ENCODE assay signal across 20 mouse cellular contexts in genomic region chr1:167872028-167872427, GRCm38 (mm10).
DNase-seq lines count a peak whose midpoint lies in the region; ATAC-seq and TF ChIP-seq lines count a peak whose summit lies in the region.
"Had no signal": no experiment of that assay in that cellular context is flagged by ENCODE, and none has a peak within 500 bp of the region (broad histone marks: within the 10 kb centered on the region; RNA-seq: fewer than 3 reads in every experiment).

No protein-coding gene starts in this region.

- no peaks in the 10 kb centered on the region for H3K27me3 ChIP-seq in kidney, embryonic 14.5 days (ENCODE audit: control insufficient read depth, insufficient read depth, low read length)
- no peaks in the 10 kb centered on the region; the same call in 1 of the 2 replicates for H3K27me3 ChIP-seq in kidney, adult 2 months (replicated peaks; ENCODE audit: control insufficient read depth, insufficient read depth, low read length)
- H3K27me3 ChIP-seq in ES-Bruce4 (ENCODE audit: control insufficient read depth, insufficient read depth, low read length, poor library complexity, severe bottlenecking): no peaks in the 10 kb centered on the region
- H3K27me3 ChIP-seq: liver, embryonic 13.5 days; midbrain, embryonic 13.5 days had no signal

- no peak for TF ChIP-seq CTCF in kidney, adult 2 months (conservative IDR thresholded peaks at IDR 0.05; ENCODE audit: insufficient read depth, insufficient read length, low read depth, low read length)
- TF ChIP-seq CTCF in lung, adult 2 months (IDR thresholded peaks at IDR 0.05; ENCODE audit: insufficient read depth, low read length): 0 out of 2 replicates have a peak, but pooled peaks have one; percentile 5
- TF ChIP-seq CTCF in ES-Bruce4 (IDR thresholded peaks at IDR 0.05; ENCODE audit: low read depth, low read length): peak; percentile 39

- DNase-seq in kidney, adult 2 months: no peak
- DNase-seq in lung, adult 2 months: no peak
- DNase-seq in lung, postnatal 36 days: no peak
- DNase-seq in R1 (ENCODE audit: low read depth, low spot score): peak; percentile 13
- no peak for DNase-seq in gastrocnemius, adult 18-20 months (ENCODE audit: low spot score)
- DNase-seq: adrenal gland, postnatal 25 days; cerebellum, adult 11-12 months; cerebellum, postnatal 36 days; gastrocnemius, postnatal 36 days; layer of hippocampus, adult 9-11 months; liver, embryonic 13.5 days; thymus, postnatal 36 days had no signal

- no peaks in the 10 kb centered on the region for H3K9me3 ChIP-seq in kidney, embryonic 14.5 days (ENCODE audit: control insufficient read depth, low read length)
- H3K9me3 ChIP-seq in ES-Bruce4 (replicated peaks; ENCODE audit: control insufficient read depth, insufficient read depth, low read length, poor library complexity, severe bottlenecking): no peaks in the 10 kb centered on the region
- H3K9me3 ChIP-seq: heart, embryonic 10.5 days; liver, embryonic 13.5 days; midbrain, embryonic 13.5 days had no signal

- H3K27ac ChIP-seq in kidney, embryonic 14.5 days (ENCODE audit: low read depth, low read length): no peak overlapping the region
- H3K27ac ChIP-seq in kidney, adult 2 months (ENCODE audit: insufficient read depth, low read depth, low read length): no peak overlapping the region
- H3K27ac ChIP-seq in ES-Bruce4 (ENCODE audit: insufficient read depth, low read length): no peak overlapping the region
- H3K27ac ChIP-seq: heart, embryonic 10.5 days; liver, embryonic 13.5 days; midbrain, embryonic 13.5 days had no signal

- WGBS in kidney, embryonic 14.5 days: 78% methylated on average over 1 of the region's 1 CpGs
- 56% methylated on average over 1 of the region's 1 CpGs for WGBS in kidney, adult 2 months
- 48% methylated on average over 1 of the region's 1 CpGs for WGBS in lung, adult 2 months

- TF ChIP-seq POLR2A in kidney, adult 2 months (IDR thresholded peaks at IDR 0.05; ENCODE audit: low read depth, low read length): no peak
- no peak for TF ChIP-seq POLR2A in lung, adult 2 months (IDR thresholded peaks at IDR 0.05; ENCODE audit: borderline replicate concordance, extremely low read depth, low read depth, low read length)
- no peak for TF ChIP-seq POLR2A in ES-Bruce4 (IDR thresholded peaks at IDR 0.05; ENCODE audit: insufficient read depth, low read length)

- H3K4me2 ChIP-seq in kidney, embryonic 14.5 days (replicated peaks; ENCODE audit: low read depth, low read length): no peak overlapping the region
- H3K4me2 ChIP-seq: liver, embryonic 13.5 days; midbrain, embryonic 13.5 days had no signal

- no peak for TF ChIP-seq EP300 in ES-Bruce4 (IDR thresholded peaks at IDR 0.05; ENCODE audit: insufficient read depth, low read depth, low read length)

- no peaks in the 10 kb centered on the region; the same call in 1 of the 2 replicates for H3K4me1 ChIP-seq in kidney, embryonic 14.5 days (ENCODE audit: control insufficient read depth, insufficient read depth, low read length)
- H3K4me1 ChIP-seq in kidney, adult 2 months (ENCODE audit: control insufficient read depth, insufficient read depth, low read length): no peaks in the 10 kb centered on the region
- H3K4me1 ChIP-seq in lung, adult 2 months (ENCODE audit: control insufficient read depth, insufficient read depth, low read length): no peaks in the 10 kb centered on the region
- no peaks in the 10 kb centered on the region for H3K4me1 ChIP-seq in ES-Bruce4 (ENCODE audit: control insufficient read depth, insufficient read depth, low read length)
- H3K4me1 ChIP-seq: heart, embryonic 10.5 days; liver, embryonic 13.5 days; midbrain, embryonic 13.5 days had no signal

- no peak overlapping the region for H3K4me3 ChIP-seq in kidney, embryonic 14.5 days (ENCODE audit: low read length)
- H3K4me3 ChIP-seq in kidney, adult 2 months (ENCODE audit: insufficient read depth, low read depth, low read length): no peak overlapping the region
- H3K4me3 ChIP-seq in lung, adult 2 months (replicated peaks; ENCODE audit: extremely low read depth, low read depth, low read length): no peak overlapping the region
- H3K4me3 ChIP-seq in ES-Bruce4 (ENCODE audit: low read depth, low read length): no peak overlapping the region
- H3K4me3 ChIP-seq: erythroblast, embryonic 14.5 days; heart, embryonic 10.5 days; liver, embryonic 13.5 days; midbrain, embryonic 13.5 days; myocyte had no signal

- no peak overlapping the region for H3K9ac ChIP-seq in kidney, embryonic 14.5 days (ENCODE audit: low read depth, low read length)
- no peak overlapping the region for H3K9ac ChIP-seq in ES-Bruce4 (ENCODE audit: low read depth, poor library complexity, severe bottlenecking)
- H3K9ac ChIP-seq: liver, embryonic 13.5 days; midbrain, embryonic 13.5 days had no signal

- no peaks in the 10 kb centered on the region for H3K36me3 ChIP-seq in kidney, embryonic 14.5 days (ENCODE audit: control insufficient read depth, insufficient read depth, low read length)
- H3K36me3 ChIP-seq in kidney, adult 2 months (ENCODE audit: control insufficient read depth, insufficient read depth, low read length): no peaks in the 10 kb centered on the region
- H3K36me3 ChIP-seq in ES-Bruce4 (ENCODE audit: control insufficient read depth, insufficient read depth, low read length, poor library complexity, severe bottlenecking): no peaks in the 10 kb centered on the region
- H3K36me3 ChIP-seq: G1E; heart, embryonic 10.5 days; liver, embryonic 13.5 days; midbrain, embryonic 13.5 days had no signal

- peak; percentile 52 for ATAC-seq in kidney, embryonic 14.5 days (ENCODE audit: low FRiP score, low TSS enrichment)
- ATAC-seq: forebrain, embryonic 14.5 days; midbrain, embryonic 13.5 days had no signal
